Mouse (Mus musculus): ENCODE measurements around the gene Doxl2. TPM values are rescaled to one million over a fixed set of nuclear protein-coding genes. Genes with fewer than 3 reads are reported as not detected.

Gene Doxl2
- not detected in 2 replicates for total RNA-seq (2014; rRNA removed; ENCODE audit: low replicate concordance)
- polyA plus RNA-seq (2015; fragmentation: Nextera tagmentation; extraction: Ambion mirVana), result not detected in 2 replicates

- no peak within 1 kb of the TSS for H3K27ac ChIP-seq (ENCODE audit: low read depth)
Measured at GRCm38 (mm10) chr6:48974663-48975062, at the start of gene Doxl2. Gene Doxl2, plus strand, starts transcription at chr6:48974963.

GRCm38 (mm10) chr6:48929595-48929994, 45.2 kb upstream of the Doxl2 start, which contains the start of gene 1600015I10Rik:
Gene 1600015I10Rik, plus strand, starts transcription at chr6:48929895.
- DNase-seq (ENCODE audit: low spot score) (no peak), ATAC-seq (ENCODE audit: insufficient read depth, low read depth) (no peak)
- TF ChIP-seq CTCF (IDR thresholded peaks at IDR 0.05; ENCODE audit: low read depth), result no peak
- TF ChIP-seq EP300 (IDR thresholded peaks at IDR 0.05; ENCODE audit: low read depth), result no peak
- Histone ChIP-seq H3K36me3 (replicated peaks; ENCODE audit: control insufficient read depth, insufficient read depth, low read length) (no peaks in the 10 kb centered on the region), H3K9ac (replicated peaks; ENCODE audit: low read depth, low read length) (no peak within 1 kb of the TSS), H3K4me1 (ENCODE audit: control insufficient read depth, insufficient read depth) (peaks cover 3% of the 10 kb centered on the region; the same call in 1 of the 2 replicates), H3K27me3 (ENCODE audit: control insufficient read depth, insufficient read depth, low read length) (no peaks in the 10 kb centered on the region), H3K9me3 (replicated peaks; ENCODE audit: control insufficient read depth, low read length) (no peaks in the 10 kb centered on the region), H3K27ac (ENCODE audit: low read depth) (no peak within 1 kb of the TSS), H3K4me3 (ENCODE audit: low read depth, low read length) (no peak within 1 kb of the TSS), H3K4me2 (ENCODE audit: low read depth, low read length) (no peak within 1 kb of the TSS)
- 74% methylated on average over 5 of the region's 5 CpGs for WGBS

More at GRCm38 (mm10) chr6:48974663-48975062, at the start of gene Doxl2:
- Histone ChIP-seq H3K27me3 (ENCODE audit: control insufficient read depth, insufficient read depth, low read length) (no peaks in the 10 kb centered on the region), H3K9ac (replicated peaks; ENCODE audit: low read depth, low read length) (no peak within 1 kb of the TSS), H3K9me3 (replicated peaks; ENCODE audit: control insufficient read depth, low read length) (no peaks in the 10 kb centered on the region), H3K4me2 (ENCODE audit: low read depth, low read length) (no peak within 1 kb of the TSS), H3K4me1 (ENCODE audit: control insufficient read depth, insufficient read depth) (no peaks in the 10 kb centered on the region), H3K4me3 (ENCODE audit: low read depth, low read length) (no peak within 1 kb of the TSS), H3K36me3 (replicated peaks; ENCODE audit: control insufficient read depth, insufficient read depth, low read length) (no peaks in the 10 kb centered on the region)
- ATAC-seq (ENCODE audit: insufficient read depth, low read depth) (no peak), DNase-seq (ENCODE audit: low spot score) (no peak)
- WGBS, result 71% methylated on average over 2 of the region's 2 CpGs
- no peak for TF ChIP-seq CTCF (IDR thresholded peaks at IDR 0.05; ENCODE audit: low read depth)
- no peak for TF ChIP-seq EP300 (IDR thresholded peaks at IDR 0.05; ENCODE audit: low read depth)

- no peak overlapping the region for H3K9ac ChIP-seq (replicated peaks; ENCODE audit: low read depth, low read length)
- WGBS, result 66% methylated on average over 2 of the region's 2 CpGs
- H3K4me1 ChIP-seq (ENCODE audit: control insufficient read depth, insufficient read depth), result no peaks in the 10 kb centered on the region
- H3K27me3 ChIP-seq (ENCODE audit: control insufficient read depth, insufficient read depth, low read length), result no peaks in the 10 kb centered on the region
- H3K27ac ChIP-seq (ENCODE audit: low read depth), result no peak overlapping the region
- TF ChIP-seq CTCF (IDR thresholded peaks at IDR 0.05; ENCODE audit: low read depth), result no peak
- TF ChIP-seq EP300 (IDR thresholded peaks at IDR 0.05; ENCODE audit: low read depth), result no peak
- H3K36me3 ChIP-seq (replicated peaks; ENCODE audit: control insufficient read depth, insufficient read depth, low read length), result no peaks in the 10 kb centered on the region
- DNase-seq (ENCODE audit: low spot score) (no peak), ATAC-seq (ENCODE audit: insufficient read depth, low read depth) (no peak)
- H3K9me3 ChIP-seq (replicated peaks; ENCODE audit: control insufficient read depth, low read length), result no peaks in the 10 kb centered on the region
- H3K4me2 ChIP-seq (ENCODE audit: low read depth, low read length), result no peak overlapping the region
- H3K4me3 ChIP-seq (ENCODE audit: low read depth, low read length), result no peak overlapping the region
Measured at GRCm38 (mm10) chr6:48949596-48949995, 25.2 kb upstream of the Doxl2 start.

- Histone ChIP-seq H3K4me1 (ENCODE audit: control insufficient read depth, insufficient read depth) (no peaks in the 10 kb centered on the region), H3K4me2 (ENCODE audit: low read depth, low read length) (no peak overlapping the region), H3K27me3 (ENCODE audit: control insufficient read depth, insufficient read depth, low read length) (no peaks in the 10 kb centered on the region), H3K36me3 (replicated peaks; ENCODE audit: control insufficient read depth, insufficient read depth, low read length) (no peaks in the 10 kb centered on the region), H3K9me3 (replicated peaks; ENCODE audit: control insufficient read depth, low read length) (no peaks in the 10 kb centered on the region), H3K4me3 (ENCODE audit: low read depth, low read length) (no peak overlapping the region), H3K27ac (ENCODE audit: low read depth) (no peak overlapping the region), H3K9ac (replicated peaks; ENCODE audit: low read depth, low read length) (no peak overlapping the region)
- ATAC-seq (ENCODE audit: insufficient read depth, low read depth) (no peak), DNase-seq (ENCODE audit: low spot score) (no peak)
- 80% methylated on average over 5 of the region's 5 CpGs for WGBS
- TF ChIP-seq CTCF (IDR thresholded peaks at IDR 0.05; ENCODE audit: low read depth), result no peak
- TF ChIP-seq EP300 (IDR thresholded peaks at IDR 0.05; ENCODE audit: low read depth), result no peak
Measured at GRCm38 (mm10) chr6:48950676-48951075, 24.1 kb upstream of the Doxl2 start.

GRCm38 (mm10) chr6:48951630-48952029, 23.1 kb upstream of the Doxl2 start:
- DNase-seq (ENCODE audit: low spot score) (no peak), ATAC-seq (ENCODE audit: insufficient read depth, low read depth) (no peak)
- H3K36me3 ChIP-seq (replicated peaks; ENCODE audit: control insufficient read depth, insufficient read depth, low read length), result no peaks in the 10 kb centered on the region
- no peaks in the 10 kb centered on the region for H3K9me3 ChIP-seq (replicated peaks; ENCODE audit: control insufficient read depth, low read length)
- H3K27me3 ChIP-seq (ENCODE audit: control insufficient read depth, insufficient read depth, low read length), result peaks cover 4% of the 10 kb centered on the region; the same call in 1 of the 2 replicates
- TF ChIP-seq CTCF (IDR thresholded peaks at IDR 0.05; ENCODE audit: low read depth) (no peak), EP300 (IDR thresholded peaks at IDR 0.05; ENCODE audit: low read depth) (no peak)
- H3K9ac ChIP-seq (replicated peaks; ENCODE audit: low read depth, low read length), result no peak overlapping the region
- no peaks in the 10 kb centered on the region for H3K4me1 ChIP-seq (ENCODE audit: control insufficient read depth, insufficient read depth)
- no peak overlapping the region for H3K27ac ChIP-seq (ENCODE audit: low read depth)
- no peak overlapping the region for H3K4me2 ChIP-seq (ENCODE audit: low read depth, low read length)
- 73% methylated on average over 6 of the region's 6 CpGs for WGBS
- no peak overlapping the region for H3K4me3 ChIP-seq (ENCODE audit: low read depth, low read length)

GRCm38 (mm10) chr6:48953220-48953619, 21.5 kb upstream of the Doxl2 start:
- WGBS, result 77% methylated on average over 5 of the region's 5 CpGs
- H3K36me3 ChIP-seq (replicated peaks; ENCODE audit: control insufficient read depth, insufficient read depth, low read length), result no peaks in the 10 kb centered on the region
- peaks cover 4% of the 10 kb centered on the region; the same call in 1 of the 2 replicates for H3K27me3 ChIP-seq (ENCODE audit: control insufficient read depth, insufficient read depth, low read length)
- no peak overlapping the region for H3K9ac ChIP-seq (replicated peaks; ENCODE audit: low read depth, low read length)
- ATAC-seq (ENCODE audit: insufficient read depth, low read depth) (no peak), DNase-seq (ENCODE audit: low spot score) (no peak)
- no peaks in the 10 kb centered on the region for H3K9me3 ChIP-seq (replicated peaks; ENCODE audit: control insufficient read depth, low read length)
- no peaks in the 10 kb centered on the region for H3K4me1 ChIP-seq (ENCODE audit: control insufficient read depth, insufficient read depth)
- no peak overlapping the region for H3K27ac ChIP-seq (ENCODE audit: low read depth)
- no peak overlapping the region for H3K4me3 ChIP-seq (ENCODE audit: low read depth, low read length)
- TF ChIP-seq EP300 (IDR thresholded peaks at IDR 0.05; ENCODE audit: low read depth) (no peak), CTCF (IDR thresholded peaks at IDR 0.05; ENCODE audit: low read depth) (no peak)
- H3K4me2 ChIP-seq (ENCODE audit: low read depth, low read length), result no peak overlapping the region
